Mouse (Mus musculus) small intestine, adult 2 months (tissue): ENCODE measurements around the gene Syt16. TPM values are rescaled to one million over a fixed set of nuclear protein-coding genes. Genes with fewer than 3 reads are reported as not detected.

Experiments used
- H3K27ac ChIP-seq: fragments of 200-500 bp; 2 replicates; pipeline ENCODE4 v1.5.1; 2012; ENCODE audit warnings: low read depth, low read length, control low read depth, inconsistent platforms; ENCODE audit not compliant: insufficient read depth
- H3K27me3 ChIP-seq: fragments of 200-500 bp; 2 replicates; pipeline ENCODE4 v1.6.1; 2012; ENCODE audit warnings: mild to moderate bottlenecking, moderate library complexity, low read length, inconsistent platforms; ENCODE audit not compliant: control insufficient read depth, insufficient read depth
- H3K36me3 ChIP-seq: fragments of 200-500 bp; 2 replicates; pipeline ENCODE4 v1.6.1; 2012; ENCODE audit warnings: mild to moderate bottlenecking, low read length, control low read depth, inconsistent platforms; ENCODE audit not compliant: control insufficient read depth, insufficient read depth
- H3K4me1 ChIP-seq: fragments of 200-500 bp; 2 replicates; pipeline ENCODE4 v1.6.1; 2012; ENCODE audit warnings: low read length, inconsistent platforms, mixed read lengths; ENCODE audit not compliant: control insufficient read depth, insufficient read depth, insufficient read length
- H3K4me3 ChIP-seq: fragments of 200-500 bp; 2 replicates; pipeline ENCODE4 v1.5.1; 2012; ENCODE audit warnings: low read depth, mild to moderate bottlenecking, control low read depth, inconsistent platforms, low read length, moderate library complexity
- CTCF ChIP-seq: fragments of 200-500 bp; IDR thresholded peaks from 2 replicates; pipeline ENCODE4 v1.5.1; 2012; ENCODE audit warnings: low read depth, mild to moderate bottlenecking, control low read depth, inconsistent platforms, low read length, moderate library complexity, mixed read lengths; ENCODE audit not compliant: insufficient replicate concordance, insufficient read length; ENCODE audit errors: extremely low read depth
- POLR2A ChIP-seq: fragments of 200-500 bp; IDR thresholded peaks from 2 replicates; pipeline ENCODE4 v1.6.1; 2012; ENCODE audit warnings: low read depth, mild to moderate bottlenecking, control low read depth, inconsistent platforms, low read length, moderate library complexity
- WGBS: fragments of 180-500 bp; shearing (Covaris S2); methylation state at CpG from one replicate; pipeline ENCODE4 v1.1.7; 2018; 5-methylcytosine and 5-hydroxymethylcytosine counted together
- polyA plus RNA-seq: library from polyadenylated mRNA; depleted of rRNA; stranded (reverse); fragments of >200 nt; gene quantifications from 2 replicates; pipeline ENCODE4 v1.2.3, GENCODE M21; 2012

Gene Syt16
- polyA plus RNA-seq, 1 experiment, result not detected

DNA sequence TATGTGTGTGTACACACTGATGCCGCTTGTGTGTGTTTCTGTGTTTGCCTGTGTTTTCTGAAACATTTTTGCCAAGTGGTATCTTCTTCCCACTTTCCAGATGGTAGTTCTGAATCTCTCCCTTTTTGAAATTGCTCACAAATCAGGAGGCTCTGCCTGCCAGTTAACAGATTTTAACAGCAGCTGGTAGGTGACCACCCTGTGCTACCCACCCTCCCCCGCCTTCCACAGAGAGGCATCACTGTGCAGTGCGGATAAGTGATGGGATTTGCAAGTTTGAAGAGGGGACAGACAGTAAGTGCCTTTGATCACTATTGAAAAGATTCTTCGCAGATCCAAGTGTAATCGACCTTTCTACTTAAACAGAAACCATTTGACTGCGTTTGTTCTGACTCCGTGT lies 191.4 kb downstream of the Syt16 start:
- H3K4me3 ChIP-seq, result no peak overlapping the region
- TF ChIP-seq POLR2A, result no peak
- TF ChIP-seq CTCF, result no peak
- WGBS, result 51% methylated on average over 7 of the region's 7 CpGs
- no peaks in the 10 kb centered on the region for H3K4me1 ChIP-seq
- H3K27ac ChIP-seq, result no peak overlapping the region
- no peaks in the 10 kb centered on the region for H3K27me3 ChIP-seq
- no peaks in the 10 kb centered on the region for H3K36me3 ChIP-seq

DNA sequence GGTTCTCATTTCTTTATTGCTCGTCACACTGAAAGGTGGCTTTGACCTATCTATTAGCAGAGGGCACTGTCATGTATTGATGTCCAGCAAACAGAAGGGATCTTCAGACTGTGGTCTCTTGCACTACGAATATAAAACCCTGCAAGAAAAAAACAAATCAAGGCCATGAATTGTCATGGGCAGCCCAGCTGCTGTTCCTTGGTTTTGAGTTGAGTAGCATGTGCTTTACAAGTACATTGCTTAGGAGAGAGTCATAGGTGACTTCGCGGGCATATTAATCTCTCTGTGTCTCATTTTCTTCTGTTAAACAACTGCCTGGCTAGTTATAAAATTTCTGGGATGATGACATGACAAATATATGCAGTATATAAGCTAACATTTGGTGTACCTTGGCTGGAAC lies 192.4 kb downstream of the Syt16 start:
- H3K27ac ChIP-seq, result no peak overlapping the region
- 87% methylated on average over 4 of the region's 4 CpGs for WGBS
- no peaks in the 10 kb centered on the region for H3K27me3 ChIP-seq
- H3K4me3 ChIP-seq, result no peak overlapping the region
- no peaks in the 10 kb centered on the region for H3K36me3 ChIP-seq
- no peak for TF ChIP-seq POLR2A
- no peak for TF ChIP-seq CTCF
- H3K4me1 ChIP-seq, result no peaks in the 10 kb centered on the region

DNA sequence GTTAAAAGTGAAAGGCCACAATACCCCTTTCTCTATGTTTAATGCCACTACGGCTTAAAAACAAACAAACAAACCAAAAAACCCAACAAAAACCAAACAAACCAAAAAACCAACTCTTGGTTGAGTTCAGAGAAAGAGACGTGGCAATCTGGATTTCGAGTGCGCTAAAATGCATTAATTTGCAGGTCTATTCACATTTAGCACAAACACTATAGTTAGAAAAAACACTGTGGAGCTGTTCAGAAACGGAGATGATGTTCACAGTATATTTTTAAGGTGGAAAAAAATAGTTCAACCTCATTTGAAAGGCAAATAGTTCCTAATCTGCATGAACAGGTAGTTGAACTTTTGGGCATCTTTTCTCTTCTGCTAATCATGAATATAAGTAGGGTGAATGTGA lies 192.8 kb downstream of the Syt16 start:
- Histone ChIP-seq H3K27me3 (no peaks in the 10 kb centered on the region), H3K27ac (no peak overlapping the region), H3K4me1 (no peaks in the 10 kb centered on the region), H3K36me3 (no peaks in the 10 kb centered on the region), H3K4me3 (no peak overlapping the region)
- TF ChIP-seq CTCF, result no peak
- WGBS, result 84% methylated on average over 5 of the region's 5 CpGs

DNA sequence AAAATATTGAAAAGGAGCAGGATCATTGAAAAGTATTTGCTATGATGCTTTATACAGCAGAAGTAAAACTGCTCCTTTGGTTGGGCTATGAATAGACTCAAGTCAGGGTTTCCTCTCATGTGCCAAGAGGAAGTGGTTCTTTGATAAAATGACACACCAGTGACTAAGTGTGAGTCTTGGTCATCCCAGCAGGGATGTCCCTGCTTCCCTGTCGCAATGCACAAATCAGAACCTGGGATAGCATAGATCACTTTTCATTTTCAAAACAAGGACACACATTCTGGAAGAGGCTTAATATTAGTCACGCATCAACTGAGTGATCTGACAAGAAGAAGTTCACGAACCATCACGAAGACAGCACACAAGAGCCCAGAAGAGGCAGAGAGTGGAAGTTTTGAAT lies 195.1 kb downstream of the Syt16 start:
- Histone ChIP-seq H3K27ac (no peak overlapping the region), H3K4me1 (no peaks in the 10 kb centered on the region), H3K36me3 (no peaks in the 10 kb centered on the region), H3K27me3 (no peaks in the 10 kb centered on the region), H3K4me3 (no peak overlapping the region)
- TF ChIP-seq POLR2A, result no peak
- no peak for TF ChIP-seq CTCF
- WGBS, result 79% methylated on average over 4 of the region's 4 CpGs

DNA sequence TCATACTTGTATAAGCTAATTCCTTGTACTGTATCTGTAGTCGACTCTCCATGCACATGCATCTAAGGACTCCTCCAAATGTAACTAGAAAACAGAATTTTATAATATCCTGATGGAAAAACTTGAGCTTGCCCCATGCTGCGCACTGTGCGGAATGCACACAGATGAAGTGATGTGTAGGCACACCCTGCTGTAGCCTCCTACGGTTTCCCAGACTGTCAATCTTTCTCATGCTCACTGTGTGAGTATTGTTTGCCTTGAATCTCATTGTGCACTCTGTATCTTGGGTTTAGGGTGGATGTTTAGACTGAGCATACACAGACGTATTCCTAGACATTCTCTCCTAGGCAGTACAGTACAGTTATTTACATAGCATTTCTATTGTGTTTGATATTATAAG lies 203.9 kb downstream of the Syt16 start:
- TF ChIP-seq CTCF (no peak), POLR2A (no peak)
- Histone ChIP-seq H3K27ac (no peak overlapping the region), H3K4me1 (no peaks in the 10 kb centered on the region), H3K36me3 (no peaks in the 10 kb centered on the region), H3K4me3 (no peak overlapping the region), H3K27me3 (no peaks in the 10 kb centered on the region)
- WGBS, result 75% methylated on average over 5 of the region's 5 CpGs

DNA sequence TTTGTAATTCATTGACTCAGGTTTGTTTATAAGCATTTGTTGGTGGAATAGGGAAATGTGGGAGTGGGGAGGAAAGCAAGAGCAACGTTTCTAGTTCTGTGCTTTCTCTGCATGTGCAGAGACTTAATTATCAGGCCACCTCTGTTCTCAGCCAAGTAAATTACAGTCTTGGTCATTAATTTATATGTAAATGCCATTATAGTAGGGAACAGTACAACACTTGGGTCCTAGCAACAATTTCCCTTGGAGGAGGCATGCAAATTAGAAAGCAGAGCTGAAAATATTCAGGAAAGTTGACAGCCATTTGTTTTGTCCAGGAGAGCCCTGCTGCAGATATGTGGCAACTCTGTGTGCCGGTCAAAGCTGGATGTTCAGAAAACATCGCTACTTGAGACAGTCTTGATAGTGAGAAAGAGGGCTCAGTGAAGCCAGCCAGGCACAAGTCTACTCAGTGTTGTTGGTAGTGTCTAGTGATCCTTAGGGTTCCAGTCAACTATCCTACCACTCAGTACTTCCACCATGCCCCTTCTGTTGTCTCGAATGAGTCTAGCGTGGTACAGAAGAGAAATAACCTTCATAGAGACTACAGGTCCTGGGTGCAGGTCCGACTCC lies 205.1 kb downstream of the Syt16 start:
- no peaks in the 10 kb centered on the region for H3K4me1 ChIP-seq
- no peak overlapping the region for H3K4me3 ChIP-seq
- no peak overlapping the region for H3K27ac ChIP-seq
- 87% methylated on average over 6 of the region's 6 CpGs for WGBS
- H3K27me3 ChIP-seq, result no peaks in the 10 kb centered on the region
- no peak for TF ChIP-seq POLR2A
- TF ChIP-seq CTCF, result no peak
- H3K36me3 ChIP-seq, result no peaks in the 10 kb centered on the region

DNA sequence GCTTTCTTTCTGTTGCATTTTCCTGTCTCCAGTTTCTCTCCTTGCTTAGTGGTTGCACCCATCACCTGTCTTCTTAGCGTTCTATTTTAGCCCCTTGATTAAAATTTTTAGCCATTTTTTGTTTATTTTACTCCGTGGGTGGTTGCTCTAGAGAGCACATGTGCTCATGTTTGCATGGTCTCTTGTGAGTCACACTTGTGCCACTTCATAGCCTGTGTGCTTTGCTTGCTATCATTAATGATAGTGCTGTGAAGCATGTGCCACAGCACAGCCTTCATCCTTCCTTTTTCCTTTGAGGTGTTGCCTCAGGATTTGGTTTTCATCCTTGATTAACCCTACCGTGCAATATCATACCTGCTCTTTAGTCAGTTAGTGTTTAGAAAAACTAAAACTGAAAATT lies 214.7 kb downstream of the Syt16 start:
- Histone ChIP-seq H3K4me1 (no peaks in the 10 kb centered on the region), H3K27ac (no peak overlapping the region), H3K4me3 (no peak overlapping the region), H3K36me3 (no peaks in the 10 kb centered on the region), H3K27me3 (no peaks in the 10 kb centered on the region)
- TF ChIP-seq POLR2A (no peak), CTCF (no peak)
- 52% methylated on average over 3 of the region's 3 CpGs for WGBS
